Mouse (Mus musculus) layer of hippocampus, postnatal 14 days (tissue): Measurements from ENCODE around the gene Gm10961. TPM values are rescaled to one million over a fixed set of nuclear protein-coding genes. Genes with fewer than 3 reads are reported as not detected.

Experiments
- DNase-seq, 2 experiments: peaks; one replicate each; pipeline ENCODE4 v3.0.0; 2021 to 2022; ENCODE audit warnings: low spot score in 2 of 2, mixed read lengths in 1 of 2
- long read RNA-seq, 2 experiments: library from polyadenylated mRNA; stranded (forward); transcript quantifications; one replicate each; pipeline ENCODE4 v2.0.0; 2021
- total RNA-seq, 2 experiments: library from RNA; stranded (reverse); gene quantifications; 2 replicates each; pipeline ENCODE4 v1.2.3; 2021

Gene Gm10961
- total RNA-seq = not detected
- long read RNA-seq, experiment 1 = 0 reads
- long read RNA-seq, experiment 2 = 0 reads

GRCm38 (mm10) chr3:107630682-107631522 lies at the start of gene Gm10961:
Gene Gm10961, plus strand, starts transcription at chr3:107631322.
- peak; percentile 40 to 67 for DNase-seq

DNA sequence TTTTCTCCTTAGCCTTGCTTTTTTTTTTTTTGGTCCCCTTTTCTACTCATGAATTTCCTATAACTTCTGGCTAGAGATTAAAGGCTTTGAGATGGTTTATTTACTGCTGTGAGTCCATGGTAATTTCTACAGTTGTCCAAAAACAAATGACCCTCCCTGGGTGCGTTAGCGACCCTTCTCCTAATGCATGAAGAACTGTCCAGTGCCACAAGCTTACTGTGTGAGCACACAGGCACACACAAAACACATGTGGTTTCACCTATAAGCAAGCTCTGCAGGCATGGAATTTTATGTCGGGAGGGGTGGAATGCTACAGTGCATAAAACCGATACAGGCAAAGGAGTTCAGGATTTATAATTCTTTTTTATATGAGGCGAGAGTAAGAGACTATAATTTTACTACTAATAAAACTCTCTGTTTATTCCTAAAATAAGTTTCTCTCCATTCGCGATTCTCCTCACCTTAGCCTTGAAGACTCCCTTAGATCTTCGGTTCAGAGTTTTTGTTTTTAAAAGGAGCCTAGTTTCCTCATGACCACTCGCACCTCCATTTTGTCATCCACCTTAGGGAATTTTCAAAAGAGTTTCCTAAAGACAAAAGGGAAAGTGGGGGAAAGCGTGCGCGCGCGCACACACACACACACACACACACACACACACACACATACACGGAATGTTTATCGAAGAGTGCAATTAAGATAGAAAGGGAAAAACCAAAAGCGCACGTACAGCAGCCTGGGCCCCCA lies 48.8 kb upstream of the Gm10961 start:
- no peak for DNase-seq

GRCm38 (mm10) chr3:107582875-107583767 lies 48.0 kb upstream of the Gm10961 start:
- DNase-seq = no peak

DNA sequence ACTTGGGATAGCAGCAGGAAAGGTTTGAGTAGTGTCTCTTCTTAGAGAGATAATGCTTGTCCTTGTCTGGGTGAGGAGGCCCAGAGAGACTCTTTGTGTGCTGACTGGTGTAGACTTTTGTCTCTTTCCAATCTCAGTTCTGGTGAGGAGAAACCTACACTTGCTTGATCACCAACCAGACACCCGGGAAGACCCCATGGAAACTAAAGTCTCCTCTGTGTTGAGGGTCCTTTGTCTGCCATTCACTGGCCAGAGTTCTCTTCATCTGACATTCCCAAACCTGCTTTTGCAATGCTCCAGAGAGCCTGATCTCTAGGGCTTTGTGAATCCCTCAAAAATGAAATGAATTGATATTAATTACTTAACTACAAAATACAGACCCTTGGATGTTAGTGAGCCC lies 47.2 kb upstream of the Gm10961 start:
- no peak for DNase-seq

DNA sequence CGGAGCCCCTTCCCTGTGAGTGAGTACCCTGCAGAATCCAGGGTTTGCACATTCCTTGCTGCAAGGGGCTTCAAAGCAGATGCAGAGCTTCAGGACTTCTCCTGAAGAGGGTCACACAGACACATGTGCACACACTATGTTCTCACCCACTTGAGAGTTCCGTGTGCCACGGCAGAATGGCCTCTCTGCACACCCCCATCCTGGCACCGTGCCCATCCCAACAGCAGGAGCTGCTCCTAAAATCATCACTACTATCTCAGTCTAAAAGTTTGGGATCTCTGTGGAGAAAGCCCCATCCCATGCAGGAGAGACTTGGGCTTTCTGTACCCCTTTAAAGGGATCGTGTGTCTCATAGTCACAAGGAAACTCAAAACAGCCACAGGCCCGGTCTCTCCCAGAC lies 44.6 kb upstream of the Gm10961 start:
- DNase-seq = no peak

DNA sequence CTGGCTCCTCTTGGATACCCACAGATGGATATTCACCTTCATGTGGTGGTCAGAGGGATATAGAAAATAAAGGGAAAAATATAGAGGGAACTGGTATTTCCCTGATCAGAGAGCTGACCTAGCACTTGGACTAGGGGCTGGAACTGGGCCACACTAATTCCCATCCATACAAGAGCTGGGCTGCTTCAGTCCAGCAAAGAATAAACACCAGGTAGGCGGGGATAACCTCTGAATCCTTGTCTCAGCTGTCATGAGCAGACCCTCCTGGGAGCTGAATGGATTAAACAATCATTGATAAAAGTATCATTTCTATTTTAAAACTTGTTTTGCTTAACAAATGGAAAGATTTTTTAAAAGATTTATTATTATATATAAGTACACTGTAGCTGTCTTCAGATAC lies 39.5 kb upstream of the Gm10961 start:
- DNase-seq = no peak

DNA sequence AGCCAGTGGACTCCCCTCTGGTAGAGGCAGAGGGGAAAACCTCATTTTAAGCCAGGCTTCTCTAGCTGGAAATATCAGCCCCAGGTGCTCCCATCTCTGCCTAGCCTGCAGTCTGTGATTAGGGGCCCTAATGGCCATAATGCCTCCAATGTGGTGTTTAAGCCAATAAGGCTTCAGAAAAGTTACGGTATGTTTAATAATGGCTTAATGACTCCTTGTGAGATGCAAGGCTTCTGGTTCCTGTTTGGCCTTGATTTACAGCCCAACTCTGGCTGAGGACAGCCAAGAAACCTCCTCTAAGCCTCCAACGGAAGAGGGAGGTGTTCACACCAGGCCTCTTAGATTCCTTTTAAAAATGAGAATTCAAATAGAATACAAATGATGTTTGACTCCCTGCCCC lies 37.5 kb upstream of the Gm10961 start:
- DNase-seq = no peak

DNA sequence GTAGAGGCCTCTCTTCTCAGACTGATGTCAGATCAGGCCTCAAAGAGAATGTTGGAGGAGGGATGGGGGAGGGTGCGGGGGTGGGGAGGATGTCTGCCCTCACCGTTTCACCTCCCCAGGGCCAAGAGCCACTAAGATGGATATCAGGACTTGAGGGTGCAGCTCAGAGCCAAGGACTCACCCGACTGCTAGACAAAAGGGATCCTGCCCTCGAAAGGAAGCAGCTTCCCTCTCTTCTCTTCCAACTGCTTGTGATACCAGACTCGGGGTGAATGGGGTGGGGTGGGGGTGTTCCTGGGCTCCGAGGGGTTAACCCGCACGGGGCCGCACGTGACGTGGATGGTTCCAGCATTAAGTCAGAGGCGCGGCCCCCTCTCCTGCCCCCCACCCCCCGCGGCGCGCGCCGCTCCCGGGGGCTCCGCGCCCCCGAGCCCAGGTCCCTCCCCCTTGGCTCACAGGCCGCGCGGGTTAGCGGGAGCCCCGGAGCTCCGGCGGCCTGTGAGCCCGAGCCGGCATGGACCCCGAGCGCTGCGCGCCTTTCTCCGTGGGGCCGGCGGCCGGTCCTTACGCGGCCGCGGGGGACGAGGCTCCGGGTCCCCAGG lies 36.4 kb upstream of the Gm10961 start, which contains the start of gene Alx3:
Alx3 (plus strand) TSS at position 370 of the 602 bp plus-strand sequence.
- no peak for DNase-seq

DNA sequence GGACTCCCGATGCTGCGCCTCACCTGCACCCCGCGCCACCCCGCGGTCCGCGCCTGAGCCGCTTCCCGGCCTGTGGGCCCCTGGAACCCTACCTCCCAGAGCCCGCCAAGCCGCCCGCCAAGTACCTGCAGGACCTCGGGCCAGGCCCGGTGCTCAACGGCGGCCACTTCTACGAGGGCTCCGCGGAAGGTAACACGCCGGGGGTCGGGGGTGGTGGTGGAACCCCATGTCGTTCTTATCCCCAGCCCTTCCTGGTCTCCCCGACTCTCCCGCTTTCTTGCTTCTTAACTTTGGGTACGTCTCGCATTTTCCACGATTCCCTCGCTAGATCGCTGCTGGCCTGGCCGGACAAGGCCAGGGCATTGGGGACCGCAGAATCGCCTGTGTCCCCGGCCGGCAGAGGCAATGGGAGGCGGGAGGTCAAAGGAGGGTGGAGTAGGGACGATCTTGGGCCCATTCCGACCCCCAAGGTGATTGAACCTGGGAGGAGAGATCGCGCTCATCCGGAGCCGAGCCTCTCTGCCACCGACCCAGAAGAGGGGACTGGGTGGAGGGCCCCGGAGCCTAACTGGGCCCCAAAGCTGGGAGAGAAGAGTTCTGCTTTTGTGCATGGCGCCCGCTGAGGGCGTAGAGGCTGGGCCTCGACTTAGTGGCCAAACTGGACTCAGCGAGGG lies 35.7 kb upstream of the Gm10961 start:
- no peak for DNase-seq

DNA sequence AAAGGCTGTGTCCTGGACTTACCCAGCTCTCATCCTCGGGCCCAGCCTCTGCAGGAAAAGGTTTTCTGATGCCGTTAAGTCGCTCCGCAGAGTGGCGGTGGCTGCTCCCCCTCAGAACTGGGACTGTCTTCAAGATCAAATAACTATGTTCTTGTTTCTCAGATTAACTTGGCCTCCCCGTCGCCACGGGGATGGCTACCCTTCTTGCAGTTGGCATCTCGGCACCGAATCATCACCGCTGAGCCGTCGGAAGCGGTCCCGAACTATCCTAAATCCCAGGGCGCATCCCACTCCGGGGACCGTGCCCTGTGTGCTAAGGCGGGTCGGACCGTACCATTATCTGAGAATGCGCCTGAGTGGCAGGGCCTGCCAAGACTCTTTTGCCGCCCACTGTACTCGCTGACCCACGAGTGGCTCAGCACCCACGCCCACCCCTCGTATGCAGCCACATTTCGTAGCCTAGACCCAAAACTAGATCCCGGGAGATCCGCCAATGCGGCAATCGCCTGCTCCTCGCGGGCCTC lies 35.1 kb upstream of the Gm10961 start:
- DNase-seq = no peak

DNA sequence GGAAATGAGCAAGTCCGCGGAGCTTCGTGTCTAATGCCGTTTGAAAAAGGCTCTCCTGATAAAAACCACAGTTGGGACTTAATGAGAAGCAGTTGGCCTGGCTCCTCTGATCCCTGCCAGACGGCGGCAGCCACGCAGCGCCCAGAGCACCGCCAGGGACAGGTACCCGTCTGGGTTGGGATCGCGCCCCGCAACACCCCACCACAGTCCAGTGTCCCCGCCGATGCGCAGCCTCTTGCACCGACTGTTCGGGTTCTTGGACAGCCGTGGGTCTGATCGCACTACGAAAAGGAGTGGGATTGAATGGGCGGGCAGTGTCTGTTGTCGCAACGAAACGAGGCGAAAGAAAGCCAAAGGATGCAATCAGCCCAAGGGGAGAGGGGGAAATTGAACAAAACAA lies 34.6 kb upstream of the Gm10961 start:
- no peak for DNase-seq

- no peak for DNase-seq
Measured at GRCm38 (mm10) chr3:107597134-107597533, 34.0 kb upstream of the Gm10961 start.

DNA sequence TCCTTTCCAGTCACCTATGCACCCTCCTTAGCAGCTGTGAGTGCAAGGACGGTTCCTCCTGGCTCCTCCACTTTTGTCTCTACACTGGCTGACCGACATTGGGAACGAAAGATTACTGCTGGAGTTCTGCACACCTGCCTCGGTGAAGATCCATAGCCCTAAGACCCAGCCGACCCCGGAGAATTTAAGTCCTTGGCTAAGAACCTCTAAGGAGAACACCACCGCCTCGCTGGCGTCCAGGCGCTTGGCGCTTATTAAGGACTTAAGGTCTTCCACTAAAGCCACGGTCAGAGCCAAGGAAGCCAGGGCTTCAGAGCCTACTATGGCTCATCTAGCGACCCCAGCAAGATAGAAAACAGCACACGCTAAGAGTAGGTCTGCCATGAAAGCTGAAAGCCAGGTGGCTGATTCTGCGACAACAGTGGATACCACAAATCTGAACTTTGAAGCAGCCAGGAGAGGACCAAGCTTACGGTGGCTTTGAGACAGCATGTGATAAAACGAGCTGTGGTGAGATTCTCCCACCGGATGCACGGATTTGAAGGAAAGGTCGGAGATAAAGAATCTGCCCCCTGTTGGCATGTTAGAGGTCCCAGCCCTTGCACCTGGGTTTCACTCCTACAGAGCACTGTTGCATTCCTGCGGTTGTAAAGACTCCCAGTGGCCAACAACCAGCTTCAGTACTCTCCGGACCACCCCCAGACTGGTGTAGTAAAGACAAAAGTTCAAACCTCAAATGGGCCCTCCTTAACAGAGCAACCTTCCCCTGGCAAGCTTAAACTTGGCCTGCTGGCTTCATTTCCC lies 33.3 kb upstream of the Gm10961 start:
- DNase-seq = no peak

GRCm38 (mm10) chr3:107600127-107600526 lies 31.0 kb upstream of the Gm10961 start:
- DNase-seq = no peak

- no peak for DNase-seq
Measured at GRCm38 (mm10) chr3:107605304-107605703, 25.8 kb upstream of the Gm10961 start.

DNA sequence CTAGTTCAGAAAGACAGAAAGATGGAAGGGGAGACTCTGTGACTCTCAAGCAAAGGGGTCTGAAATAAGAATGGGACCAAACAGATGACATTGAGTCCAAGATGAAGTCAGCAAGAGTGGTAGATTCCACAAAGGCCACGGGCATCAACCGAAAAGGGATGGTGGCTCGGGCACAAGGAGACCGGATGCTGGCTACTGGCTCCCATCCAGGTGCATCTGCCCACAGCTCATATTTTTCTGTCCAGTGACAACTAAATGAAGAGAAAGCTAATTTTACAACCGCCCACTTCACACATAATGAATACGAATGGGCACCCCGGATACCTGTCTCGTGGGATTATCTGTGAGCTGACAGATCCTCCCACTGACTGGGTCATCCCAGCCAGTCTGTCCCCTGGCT lies 23.9 kb upstream of the Gm10961 start:
- DNase-seq = no peak

GRCm38 (mm10) chr3:107608808-107609207 lies 22.3 kb upstream of the Gm10961 start:
- no peak for DNase-seq

DNA sequence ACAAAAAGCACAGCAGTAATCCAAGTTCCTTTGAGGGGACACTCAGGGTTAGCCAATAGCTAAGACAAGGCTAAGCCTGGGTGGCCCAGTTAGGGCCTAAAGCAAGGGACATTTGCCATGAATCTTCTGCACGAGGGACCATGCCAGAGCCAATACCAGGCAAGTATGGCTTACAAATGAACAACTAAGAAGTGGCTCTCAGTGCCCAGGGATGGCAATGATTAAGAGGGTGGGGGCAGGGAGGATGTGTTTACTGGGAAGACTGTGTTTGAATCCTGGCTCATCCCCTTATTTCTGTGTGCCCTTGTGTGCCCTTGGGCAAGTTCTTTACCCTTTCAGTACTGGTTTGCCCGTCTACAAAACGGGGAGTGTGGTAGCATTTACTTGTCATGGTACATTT lies 21.7 kb upstream of the Gm10961 start:
- DNase-seq = no peak

GRCm38 (mm10) chr3:107611394-107611793 lies 19.7 kb upstream of the Gm10961 start:
- DNase-seq = no peak
